Mouse (Mus musculus) embryonic fibroblast, embryonic 13.5 days (primary cell): ENCODE measurements around the gene Polr3c.

Experiments
- CTCF ChIP-seq: IDR thresholded peaks from 2 replicates; pipeline ENCODE4 v1.5.1; 2011; ENCODE audit warnings: mild to moderate bottlenecking, control low read depth, low read length, moderate library complexity, borderline replicate concordance; ENCODE audit not compliant: insufficient read depth
- POLR2A ChIP-seq: IDR thresholded peaks from 2 replicates; pipeline ENCODE4 v1.6.1; 2011; ENCODE audit warnings: low read depth, mild to moderate bottlenecking, control low read depth, low read length, moderate library complexity

DNA sequence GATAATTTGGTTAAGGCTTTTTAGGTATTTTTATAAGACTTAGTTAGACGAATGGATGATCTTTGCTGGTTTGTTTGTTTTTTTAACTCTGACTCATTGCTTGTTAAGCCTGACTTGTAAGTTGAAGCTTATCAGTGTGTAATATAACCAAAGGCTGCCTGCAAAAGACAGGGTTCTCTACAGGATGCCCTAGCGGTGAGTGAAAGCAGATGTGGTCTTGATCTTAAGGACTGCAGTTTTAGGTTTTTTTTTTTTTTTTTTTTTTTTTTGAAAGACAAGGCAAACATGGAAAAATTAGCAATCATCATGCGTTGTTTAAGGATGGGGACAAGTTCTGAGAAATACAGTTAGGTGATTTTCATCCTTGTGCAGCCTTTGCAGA lies 2.0 kb upstream of the Polr3c start:
- no peak for TF ChIP-seq CTCF
- TF ChIP-seq POLR2A, result no peak
